Mouse (Mus musculus) C2C12 (cell line): ENCODE data around the gene Lysmd1.

Experiments
- CTCF ChIP-seq: IDR thresholded peaks from one replicate; pipeline ENCODE4 v1.5.1; 2011; ENCODE audit not compliant: control insufficient read depth, insufficient read depth, insufficient read length
- FOSL1 ChIP-seq: IDR thresholded peaks from one replicate; pipeline ENCODE4 v1.8.0; 2011; ENCODE audit warnings: mild to moderate bottlenecking, low read length; ENCODE audit not compliant: poor library complexity, insufficient read depth, severe bottlenecking
- MAX ChIP-seq: IDR thresholded peaks from one replicate; pipeline ENCODE4 v1.6.1; 2011; ENCODE audit warnings: mild to moderate bottlenecking, control low read depth
- MYOD1 ChIP-seq: IDR thresholded peaks from one replicate; pipeline ENCODE4 v1.6.1; 2011; ENCODE audit warnings: low read depth; ENCODE audit not compliant: control insufficient read depth, insufficient read length

- TF ChIP-seq FOSL1 (no peak), MAX (no peak), CTCF (no peak), MYOD1 (no peak)
Measured at GRCm38 (mm10) chr3:95088071-95088470, 45.8 kb upstream of the Lysmd1 start.
